Mouse (Mus musculus) heart, adult 18-20 months (tissue): ENCODE measurements around the gene Duox2. TPM values are rescaled to one million over a fixed set of nuclear protein-coding genes. Genes with fewer than 3 reads are reported as not detected.

Experiments used
- DNase-seq, 2 experiments: peaks; one replicate each; pipeline ENCODE4 v3.0.0; 2021 to 2022; ENCODE audit warnings: mixed read lengths in 1 of 2
- total RNA-seq, 2 experiments: library from RNA; stranded (reverse); gene quantifications; 2 replicates each; pipeline ENCODE4 v1.2.3; 2021

The Duox2 gene
- total RNA-seq, 2 experiments from 2014 or later, result 0.27 to 0.44 TPM

GRCm38 (mm10) chr2:122301921-122302573 is 3.8 kb upstream of the Duox2 start:
- no peak for DNase-seq

DNA sequence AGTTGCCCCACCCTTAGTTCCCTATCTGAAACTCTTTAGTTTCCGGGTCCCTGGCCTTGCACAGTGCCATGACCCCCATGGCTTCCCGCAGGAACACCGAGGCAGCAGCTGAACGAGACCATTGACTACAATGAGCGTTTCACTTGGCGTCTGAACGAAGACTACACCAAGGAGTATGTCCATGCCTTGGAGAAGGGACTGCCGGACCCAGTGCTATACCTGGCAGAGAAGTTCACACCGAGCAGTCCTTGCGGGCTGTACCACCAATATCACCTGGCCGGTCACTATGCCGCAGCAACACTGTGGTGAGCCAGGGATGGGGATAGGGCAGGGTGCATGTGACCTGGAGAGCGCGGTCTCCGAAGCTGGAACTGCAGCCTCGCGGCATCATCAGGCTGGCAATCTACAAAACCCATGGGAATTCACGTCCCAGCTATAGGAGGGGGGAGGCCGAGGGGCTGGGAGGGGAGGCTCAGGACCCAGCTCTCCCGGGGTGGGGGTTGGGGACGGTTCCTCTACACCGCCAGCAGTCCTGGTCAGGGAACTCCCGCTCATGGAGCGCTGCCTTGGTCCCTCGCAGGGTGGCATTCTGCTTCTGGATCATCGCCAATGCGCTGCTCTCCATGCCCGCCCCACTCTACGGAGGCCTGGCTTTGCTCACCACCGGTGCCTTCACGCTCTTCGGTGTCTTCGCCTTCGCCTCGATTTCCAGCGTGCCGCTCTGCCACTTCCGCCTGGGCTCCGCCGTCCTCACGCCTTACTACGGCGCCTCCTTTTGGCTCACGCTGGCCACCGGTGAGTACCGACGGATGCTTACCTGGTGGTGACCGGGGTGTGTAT is 3.1 kb upstream of the Duox2 start:
- peak in 1 of 2 experiments; percentile 35 for DNase-seq

DNA sequence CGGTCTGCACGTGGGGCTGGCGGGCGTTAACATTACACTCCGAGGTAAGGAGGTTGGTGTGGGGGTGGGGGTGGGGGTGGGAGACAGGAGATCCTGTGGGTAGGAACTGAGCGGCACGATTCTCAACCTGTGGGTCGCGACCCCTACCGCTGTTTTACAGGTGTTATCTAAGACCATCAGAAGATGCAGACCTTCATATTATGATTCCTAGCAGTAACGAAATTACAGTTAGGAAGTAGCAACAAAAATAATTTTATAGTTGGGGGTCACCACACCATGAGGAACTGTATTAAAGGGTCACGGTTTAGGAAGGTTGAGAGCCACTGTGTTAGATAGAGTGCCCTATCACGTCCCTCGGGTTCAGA is 2.4 kb upstream of the Duox2 start:
- no peak for DNase-seq

GRCm38 (mm10) chr2:122299911-122300655 is 1.8 kb upstream of the Duox2 start:
- DNase-seq, result no peak

GRCm38 (mm10) chr2:122298596-122299490 is 594 bp upstream of the Duox2 start, which contains the start of gene Duoxa2:
Duoxa2 (plus strand) TSS chr2:122298900.
- peak in 1 of 2 experiments; percentile 32 for DNase-seq

- DNase-seq, result peak in 1 of 2 experiments; percentile 12
Observed at GRCm38 (mm10) chr2:122297271-122298095, 766 bp downstream of the Duox2 start.

DNA sequence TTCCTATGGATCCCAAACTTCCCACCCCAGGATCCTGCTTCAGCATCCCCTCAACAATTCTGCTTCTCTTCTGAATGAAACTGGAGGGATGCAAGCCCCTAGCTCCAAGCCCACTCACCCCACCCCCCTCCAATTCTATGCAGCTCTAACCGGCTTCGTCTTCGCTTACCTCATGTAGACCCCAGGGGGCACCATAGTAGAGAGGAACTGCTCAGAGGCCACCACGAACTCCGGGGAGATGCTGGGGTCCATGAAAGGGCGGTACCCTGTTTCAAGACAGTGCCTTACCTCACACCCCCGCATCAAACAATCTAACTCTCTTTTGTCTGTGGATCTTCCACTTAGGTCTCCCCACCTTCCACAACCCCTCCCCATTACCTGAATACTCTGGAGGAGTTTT is 3.3 kb downstream of the Duox2 start:
- DNase-seq, result no peak

- DNase-seq, result peak; percentile 24 to 67
Observed at GRCm38 (mm10) chr2:122286137-122286536, 12.1 kb downstream of the Duox2 start.

- no peak for DNase-seq
Observed at GRCm38 (mm10) chr2:122284091-122284490, 14.2 kb downstream of the Duox2 start.

- no peak for DNase-seq
Observed at GRCm38 (mm10) chr2:122278769-122279168, 19.5 kb downstream of the Duox2 start.

DNA sequence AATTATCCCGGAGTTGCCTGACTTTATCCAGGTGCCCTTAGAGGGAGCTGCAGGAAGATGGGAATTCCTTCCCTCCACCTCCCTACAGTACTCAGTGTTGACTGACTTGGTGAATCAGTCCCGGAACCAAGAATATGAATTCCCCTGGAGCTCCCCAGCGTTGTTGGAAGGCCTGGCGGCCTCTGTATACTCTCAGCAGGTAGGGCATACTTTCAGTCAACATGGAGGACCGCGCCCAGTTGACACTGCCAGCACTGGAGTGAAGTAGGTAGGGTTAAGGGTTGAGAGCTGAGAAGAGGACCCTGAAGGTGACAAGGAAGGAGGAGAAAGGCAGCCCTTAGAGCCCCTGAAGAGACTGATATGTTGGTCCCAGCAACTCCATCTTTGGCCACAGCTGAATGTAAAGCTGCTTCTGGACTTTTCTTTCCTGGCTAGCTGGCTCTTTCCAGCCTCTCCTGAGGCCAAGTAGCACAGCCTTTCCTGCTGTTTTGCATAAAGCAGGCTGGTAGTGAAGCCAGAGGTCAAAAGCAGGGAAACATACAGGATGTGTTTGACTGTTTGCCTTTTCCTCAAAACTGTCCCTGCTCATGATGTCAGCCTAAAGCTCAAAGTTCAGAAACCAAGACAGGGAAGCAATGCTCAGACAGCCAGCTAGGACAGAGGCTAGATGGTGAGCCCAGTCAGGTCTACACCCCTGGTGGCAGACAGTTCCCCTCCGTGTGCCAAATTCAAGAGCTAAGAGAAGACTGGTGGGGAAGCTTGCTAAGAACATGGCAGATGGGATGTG is 31.6 kb downstream of the Duox2 start:
- DNase-seq, result no peak

DNA sequence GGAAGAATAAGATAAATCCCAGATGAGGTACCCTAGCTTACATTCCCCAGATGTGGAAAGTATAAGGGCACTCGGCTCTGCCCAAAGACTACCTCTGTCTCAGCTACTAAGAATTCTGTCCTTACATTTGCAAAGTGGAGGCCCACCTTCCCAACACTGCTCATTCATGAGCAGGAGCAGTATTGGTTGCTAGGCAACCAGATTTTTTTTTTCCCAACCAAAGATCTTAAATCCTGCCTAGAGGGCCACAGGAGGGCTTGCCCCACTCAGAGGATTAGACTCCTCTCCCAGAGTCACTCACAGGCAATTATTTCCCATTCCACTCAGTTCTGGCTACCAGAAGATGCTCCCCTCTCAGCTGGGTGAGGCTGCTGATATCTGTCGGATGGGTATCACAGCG is 33.6 kb downstream of the Duox2 start:
- no peak for DNase-seq

- DNase-seq, result no peak
Observed at GRCm38 (mm10) chr2:122260729-122261128, 37.5 kb downstream of the Duox2 start.

DNA sequence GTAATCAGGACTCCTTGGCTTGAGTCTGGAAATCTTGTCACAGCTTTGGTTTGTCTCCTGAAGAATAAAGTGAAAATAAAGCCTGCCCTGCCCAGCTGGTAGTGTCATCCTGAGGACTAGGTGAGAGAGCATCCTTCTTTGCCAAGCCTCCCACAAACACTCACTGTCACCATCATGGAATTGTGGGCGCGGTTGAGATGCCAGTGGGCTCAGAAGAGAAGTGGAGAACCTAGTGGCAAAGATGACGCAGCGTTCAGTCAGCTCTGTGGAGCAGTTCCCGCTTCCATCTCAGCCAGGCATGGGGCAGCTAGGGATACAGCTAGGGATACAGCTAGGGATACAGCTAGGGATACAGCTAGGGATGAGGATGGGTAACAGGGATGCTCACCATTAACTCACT is 42.3 kb downstream of the Duox2 start:
- DNase-seq, result no peak

DNA sequence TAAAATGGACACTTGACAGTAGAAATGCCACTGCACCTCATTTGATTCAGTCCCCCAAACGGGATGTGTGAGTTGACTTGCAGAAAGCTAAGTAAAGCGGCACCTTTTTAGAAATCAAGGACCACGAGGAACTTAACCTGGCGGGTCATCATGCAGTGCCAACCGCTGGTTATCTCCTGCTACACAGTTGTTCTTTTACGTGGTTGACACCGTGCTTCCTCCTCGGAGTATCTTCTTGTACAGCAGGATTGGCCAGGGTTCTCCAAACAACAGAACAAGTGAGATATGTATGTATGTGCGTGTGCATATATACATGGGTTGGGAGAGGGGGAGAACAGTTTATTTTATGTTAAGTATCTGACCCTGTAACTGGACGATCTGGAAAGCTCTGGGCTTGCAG is 50.5 kb downstream of the Duox2 start:
- DNase-seq, result no peak

- peak; percentile 78 to 90 for DNase-seq
Observed at GRCm38 (mm10) chr2:122243671-122244131, 54.5 kb downstream of the Duox2 start.

DNA sequence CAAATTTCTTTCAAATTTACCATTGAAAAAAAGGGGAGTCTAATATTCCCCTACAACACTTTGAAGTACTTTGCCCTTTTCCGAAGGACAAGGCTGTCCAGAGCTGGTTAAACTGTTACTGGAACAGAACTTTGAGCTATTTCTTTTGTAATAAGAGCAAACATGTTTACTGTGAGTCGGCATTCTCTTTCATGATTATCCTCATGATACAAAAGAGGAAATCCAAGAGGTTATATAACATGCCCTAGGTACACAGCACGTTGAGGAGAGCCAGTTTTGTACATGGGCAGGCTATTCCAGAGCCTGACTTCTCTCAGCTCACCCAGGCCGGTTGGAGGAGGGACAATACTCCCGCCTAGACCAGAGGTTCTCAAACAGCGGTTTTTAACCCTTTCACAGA is 56.3 kb downstream of the Duox2 start:
- DNase-seq, result no peak

GRCm38 (mm10) chr2:122241226-122241625 is 57.0 kb downstream of the Duox2 start:
- no peak for DNase-seq

- no peak for DNase-seq
Observed at GRCm38 (mm10) chr2:122240735-122241134, 57.5 kb downstream of the Duox2 start.
